Mouse (Mus musculus) spleen, adult 2 months (tissue): Measurements from ENCODE around the gene Prmt1.

Experiments used
- CTCF ChIP-seq: fragments of 200-500 bp; IDR thresholded peaks from 2 replicates; pipeline ENCODE4 v1.5.1; 2011; ENCODE audit warnings: mild to moderate bottlenecking, inconsistent platforms; ENCODE audit not compliant: insufficient read depth, insufficient read length, insufficient replicate concordance; ENCODE audit errors: extremely low read depth
- POLR2A ChIP-seq: fragments of 200-500 bp; IDR thresholded peaks from 2 replicates; pipeline ENCODE4 v1.6.1; 2011; ENCODE audit warnings: low read depth, low read length, inconsistent platforms

DNA sequence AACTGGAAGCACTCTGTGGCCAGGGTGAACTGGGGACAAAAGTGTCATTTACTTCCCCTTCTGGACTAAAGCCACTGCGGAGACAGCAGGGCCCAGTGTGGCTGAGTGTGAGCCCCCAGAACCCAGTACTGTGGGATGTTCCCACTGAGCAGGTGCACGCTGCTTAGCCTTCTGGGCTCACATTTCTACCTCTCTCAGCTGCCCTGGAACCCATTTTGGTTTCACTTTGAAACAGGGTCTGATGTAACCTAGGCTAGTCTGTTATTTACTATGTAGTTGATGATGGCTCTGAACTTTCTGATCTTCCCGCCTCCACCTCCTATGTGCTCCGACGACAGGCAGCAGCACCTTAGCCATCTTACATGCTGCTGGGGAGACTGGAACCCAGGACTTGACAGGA lies 23.5 kb downstream of the Prmt1 start:
- TF ChIP-seq CTCF, result no peak
- no peak for TF ChIP-seq POLR2A
